Mouse (Mus musculus) brown adipose tissue, adult 24 weeks (tissue): ENCODE measurements around the gene Ltbp4. TPM values are rescaled to one million over a fixed set of nuclear protein-coding genes. Genes with fewer than 3 reads are reported as not detected.

ENCODE experiments used
- H3K27ac ChIP-seq: fragments of 200-500 bp; replicated peaks from 2 replicates; pipeline ENCODE4 v1.5.1; 2012; ENCODE audit warnings: low read depth, mild to moderate bottlenecking, low read length
- H3K4me1 ChIP-seq: fragments of 200-500 bp; 2 replicates; pipeline ENCODE4 v1.6.1; 2012; ENCODE audit warnings: low read length, mixed read lengths; ENCODE audit not compliant: control insufficient read depth, insufficient read depth, insufficient read length
- H3K4me3 ChIP-seq: fragments of 200-500 bp; 2 replicates; pipeline ENCODE4 v1.5.1; 2012; ENCODE audit warnings: low read depth, mild to moderate bottlenecking, low read length, moderate library complexity; ENCODE audit not compliant: insufficient read depth
- polyA plus RNA-seq: library from polyadenylated mRNA; stranded (reverse); fragments of >200 nt; gene quantifications from 2 replicates; pipeline ENCODE4 v1.2.4, GENCODE M21; 2012; ENCODE audit not compliant: missing spikeins, insufficient read depth, insufficient read length

Ltbp4 gene
- polyA plus RNA-seq, 1 experiment = 25.9 TPM

GRCm38 (mm10) chr7:27257046-27257851, 80.2 kb downstream of the Ltbp4 start:
- Histone ChIP-seq H3K27ac (0 out of 2 replicates have a peak overlapping the region, but pooled peaks have one; percentile 44), H3K4me1 (peaks cover 7% of the 10 kb centered on the region), H3K4me3 (peak overlapping the region; percentile 35)

GRCm38 (mm10) chr7:27255721-27256120, 81.8 kb downstream of the Ltbp4 start:
- peaks cover 7% of the 10 kb centered on the region for H3K4me1 ChIP-seq
- no peak overlapping the region for H3K27ac ChIP-seq
- no peak overlapping the region for H3K4me3 ChIP-seq

Other genes starting within 250 kb of the Ltbp4 start
- 5.0 and 8.5 TPM in 2 replicates for gene Cyp2f2, start 217.8 kb downstream of the Ltbp4 start, polyA plus RNA-seq
- not detected in 2 replicates for gene Cyp2t4, start 184.0 kb downstream of the Ltbp4 start, polyA plus RNA-seq
- gene Egln2, start 170.9 kb downstream of the Ltbp4 start, polyA plus RNA-seq = 22.6 and 23.9 TPM in 2 replicates
- 13.6 and 21.4 TPM in 2 replicates for gene Rab4b, start 158.8 kb downstream of the Ltbp4 start, polyA plus RNA-seq
- not detected in 2 replicates for gene Gm21983, start 156.6 kb downstream of the Ltbp4 start, polyA plus RNA-seq
- not detected in 2 replicates for gene Mia, start 156.5 kb downstream of the Ltbp4 start, polyA plus RNA-seq
- gene BC024978, start 141.9 kb downstream of the Ltbp4 start, polyA plus RNA-seq = 5.6 and 8.2 TPM in 2 replicates
- gene Snrpa, start 141.4 kb downstream of the Ltbp4 start, polyA plus RNA-seq = 31.5 and 50.7 TPM in 2 replicates
- 2.2 and 5.2 TPM in 2 replicates for gene Itpkc, start 109.0 kb downstream of the Ltbp4 start, polyA plus RNA-seq
- 13.3 and 19.1 TPM in 2 replicates for gene Coq8b, start 104.7 kb downstream of the Ltbp4 start, polyA plus RNA-seq
- 2.6 and 2.7 TPM in 2 replicates for gene Numbl, start 79.3 kb downstream of the Ltbp4 start, polyA plus RNA-seq
- 11.6 TPM in 2 replicates for gene Shkbp1, start 18.3 kb upstream of the Ltbp4 start, polyA plus RNA-seq
- gene Gm20479, start 19.7 kb upstream of the Ltbp4 start, polyA plus RNA-seq = 3.5 TPM in 1 of 2 replicates, not detected in the other
- gene Sptbn4, start 110.0 kb upstream of the Ltbp4 start, polyA plus RNA-seq = 0.20 TPM in 1 of 2 replicates, not detected in the other
- 80.2 and 109 TPM in 2 replicates for gene Blvrb, start 110.3 kb upstream of the Ltbp4 start, polyA plus RNA-seq
- gene Sertad3, start 136.1 kb upstream of the Ltbp4 start, polyA plus RNA-seq = 4.2 and 8.3 TPM in 2 replicates
- 10.1 and 13.6 TPM in 2 replicates for gene Sertad1, start 149.2 kb upstream of the Ltbp4 start, polyA plus RNA-seq
- 0.32 and 0.50 TPM in 2 replicates for gene Prx, start 161.6 kb upstream of the Ltbp4 start, polyA plus RNA-seq
- gene Hipk4, start 185.6 kb upstream of the Ltbp4 start, polyA plus RNA-seq = not detected in 2 replicates
- gene Pld3, start 215.5 kb upstream of the Ltbp4 start, polyA plus RNA-seq = 23.5 and 27.8 TPM in 2 replicates
- gene 2310022A10Rik, start 215.5 kb upstream of the Ltbp4 start, polyA plus RNA-seq = 5.8 and 12.3 TPM in 2 replicates